Mouse (Mus musculus) lung, postnatal 25 days (tissue): ENCODE measurements around the gene Gm20388.
"Not testable (repeated sequence)": the region's sequence is repeated elsewhere in the genome, so short reads cannot be mapped to it uniquely, and the experiment has no call there.

Source experiments
- DNase-seq: peaks from one replicate; pipeline ENCODE4 v3.0.0; 2022; ENCODE audit warnings: low spot score

The Gm20388 gene

GRCm38 (mm10) chr8:120795944-120796635 lies 885.4 kb downstream of the Gm20388 start:
- DNase-seq, result peak; percentile 79

DNA sequence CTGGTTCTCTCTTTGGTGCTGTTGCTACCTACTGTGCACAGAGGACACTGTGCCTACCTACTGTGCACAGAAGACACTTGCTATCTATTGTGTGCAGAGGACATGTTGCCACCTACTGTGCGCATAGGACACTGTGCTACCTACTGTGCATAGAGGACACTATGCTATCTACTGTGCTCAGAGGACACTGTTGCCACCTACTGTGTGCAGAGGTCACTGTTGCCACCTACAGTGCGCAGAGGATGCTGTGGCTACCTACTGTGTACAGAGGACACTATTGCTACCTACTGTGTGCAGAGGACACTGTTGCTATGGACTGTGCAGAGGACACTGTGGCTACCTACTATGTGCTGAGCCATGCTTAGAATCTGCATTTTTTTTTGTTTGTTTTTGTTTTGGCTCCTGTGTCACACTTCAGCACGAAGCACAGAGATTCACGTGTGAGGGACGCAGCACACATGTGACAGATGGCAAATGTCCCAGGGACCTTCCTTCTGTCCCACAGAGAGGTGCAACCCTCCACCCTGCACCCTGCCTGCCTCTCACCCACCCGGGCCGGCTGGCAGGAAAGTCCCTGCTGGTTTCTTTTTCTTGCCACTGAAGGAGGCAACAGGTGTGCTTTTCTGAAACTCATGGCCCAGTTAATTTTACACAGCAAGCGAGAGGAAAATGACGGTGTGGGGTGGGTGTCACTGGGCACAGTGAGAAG lies 886.5 kb downstream of the Gm20388 start:
- no peak for DNase-seq

DNA sequence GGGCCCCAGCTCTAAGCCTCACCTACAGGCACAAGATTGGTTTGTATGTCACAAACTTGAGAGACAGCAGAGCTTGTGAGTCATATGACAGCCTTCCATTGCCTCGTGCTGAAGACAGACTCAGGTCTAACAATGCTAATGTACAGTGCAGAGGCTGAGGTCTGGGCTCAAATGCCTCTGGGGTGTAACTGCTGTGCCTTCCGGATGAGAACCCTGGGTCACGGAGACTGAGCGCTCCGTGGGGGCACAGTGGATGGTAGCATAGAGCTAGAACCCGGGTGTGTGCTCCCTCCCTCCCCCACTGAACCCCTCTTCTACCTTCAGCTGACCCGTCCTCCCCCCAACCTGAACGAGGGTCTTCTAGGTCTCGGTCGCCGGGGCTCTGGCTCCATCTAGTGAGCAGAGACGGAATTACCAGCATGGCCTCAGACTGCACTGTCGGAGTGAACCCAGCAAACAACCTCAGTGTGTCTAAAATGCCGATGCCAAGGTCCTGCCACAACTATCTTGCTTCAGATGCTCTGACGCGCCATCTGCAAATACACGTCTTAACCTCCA lies 889.7 kb downstream of the Gm20388 start:
- peak; percentile 44 for DNase-seq

- DNase-seq, result not testable (repeated sequence)
Observed at GRCm38 (mm10) chr8:120803661-120804375, 893.2 kb downstream of the Gm20388 start.

DNA sequence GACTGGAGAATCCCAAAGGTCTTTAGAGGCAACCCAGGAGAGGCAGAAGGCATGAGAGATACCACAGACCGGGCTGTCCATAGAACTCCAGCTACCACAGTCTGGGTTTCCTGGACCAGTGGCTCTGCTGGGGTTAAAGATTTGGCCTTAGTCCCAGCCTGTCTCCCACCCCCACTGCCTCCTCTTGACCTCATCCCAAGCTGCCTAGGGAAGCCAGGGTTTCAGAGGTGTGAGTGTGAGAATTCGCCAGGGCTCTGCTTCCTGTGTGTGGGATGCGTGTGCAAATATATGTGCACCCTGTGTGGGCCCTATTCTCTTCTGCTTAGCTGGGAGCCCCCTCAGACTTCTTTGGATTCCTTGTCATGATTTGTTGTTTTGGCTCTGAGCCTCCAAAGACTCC lies 894.1 kb downstream of the Gm20388 start:
- DNase-seq, result no peak

DNA sequence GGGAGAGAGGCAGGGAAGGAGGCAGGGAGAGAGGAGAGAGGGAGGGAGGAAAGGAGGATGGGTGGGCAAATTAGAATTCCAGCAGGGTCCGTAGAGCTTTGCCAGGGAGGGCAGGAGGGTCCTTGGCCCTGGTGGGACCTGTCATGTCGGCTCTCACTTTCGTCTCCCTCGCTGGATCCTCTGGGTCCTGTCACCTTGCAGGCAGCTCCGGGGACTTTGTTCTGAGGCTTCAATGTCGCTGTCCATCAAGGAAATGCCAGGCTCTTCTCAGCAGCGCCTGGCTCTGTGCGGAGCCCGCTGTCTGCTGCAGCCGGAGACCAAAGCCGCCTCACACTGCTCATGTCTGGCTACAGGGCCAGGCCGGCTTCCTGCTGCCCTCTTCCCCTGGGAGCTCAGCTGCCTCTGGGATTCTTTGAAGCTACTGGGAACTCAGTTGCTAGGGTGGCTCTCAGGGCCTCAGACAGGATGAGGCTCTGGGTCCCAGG lies 896.2 kb downstream of the Gm20388 start:
- DNase-seq, result no peak

DNA sequence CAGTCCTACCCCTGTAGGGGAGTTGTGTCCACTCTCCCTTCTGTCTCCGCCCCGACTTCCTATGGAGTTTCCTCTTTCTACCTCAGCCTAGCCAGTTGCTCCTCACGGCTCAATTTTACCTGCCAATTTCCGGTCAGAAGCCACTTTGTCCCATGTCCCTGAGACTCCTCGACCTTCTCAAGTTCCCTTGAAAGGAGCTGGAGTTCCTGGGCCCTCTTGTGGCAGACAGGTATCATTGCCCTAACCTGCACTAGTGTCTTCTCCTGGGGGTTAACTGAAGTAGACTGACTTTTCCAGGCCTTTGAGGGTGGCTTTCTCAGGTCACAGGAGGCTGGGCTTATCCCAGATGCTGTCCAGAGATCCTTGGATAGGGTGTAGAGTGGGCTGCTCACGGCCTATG lies 897.1 kb downstream of the Gm20388 start:
- DNase-seq, result no peak

- DNase-seq, result no peak
Observed at GRCm38 (mm10) chr8:120809050-120809449, 898.4 kb downstream of the Gm20388 start.

DNA sequence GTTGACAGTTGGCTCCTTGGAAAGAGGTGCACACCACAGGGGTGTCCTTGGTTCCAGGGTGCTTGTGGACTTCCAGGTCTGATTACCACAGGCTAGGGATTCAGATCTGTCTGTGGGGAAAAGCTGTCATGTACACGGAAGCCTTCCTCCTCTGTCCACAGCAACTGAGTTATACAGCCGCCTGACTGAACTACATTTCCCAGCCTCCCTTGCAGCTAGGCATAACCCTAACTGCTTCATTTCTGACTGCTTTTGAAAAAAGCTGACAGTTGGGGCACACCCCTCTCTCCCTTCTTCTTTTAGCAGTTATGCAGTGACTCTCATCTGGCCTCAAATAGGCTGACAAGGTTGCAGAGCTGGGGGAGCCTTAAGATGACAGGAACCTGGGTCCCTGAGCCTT lies 901.3 kb downstream of the Gm20388 start:
- no peak for DNase-seq

DNA sequence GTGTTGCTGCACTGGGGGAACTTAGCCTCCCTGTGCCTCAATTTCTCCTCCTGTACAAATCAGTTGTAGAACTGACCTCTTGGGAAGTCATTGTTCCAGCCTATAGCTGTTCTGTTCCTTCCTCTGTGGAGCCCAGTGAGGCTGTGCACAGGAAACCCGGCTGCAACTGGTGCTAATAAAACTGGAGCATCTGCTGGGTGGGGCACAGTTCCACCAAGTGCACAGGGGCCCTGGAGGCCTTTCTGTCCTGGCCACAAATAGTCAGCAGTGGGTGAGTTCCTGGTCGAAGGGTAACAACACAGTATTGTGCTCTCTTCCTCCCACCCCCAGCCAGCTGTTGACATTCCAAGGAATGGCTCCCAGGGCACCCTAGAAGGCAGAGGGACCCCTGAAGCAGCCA lies 902.4 kb downstream of the Gm20388 start:
- no peak for DNase-seq

GRCm38 (mm10) chr8:120813839-120814238 lies 903.2 kb downstream of the Gm20388 start:
- no peak for DNase-seq

DNA sequence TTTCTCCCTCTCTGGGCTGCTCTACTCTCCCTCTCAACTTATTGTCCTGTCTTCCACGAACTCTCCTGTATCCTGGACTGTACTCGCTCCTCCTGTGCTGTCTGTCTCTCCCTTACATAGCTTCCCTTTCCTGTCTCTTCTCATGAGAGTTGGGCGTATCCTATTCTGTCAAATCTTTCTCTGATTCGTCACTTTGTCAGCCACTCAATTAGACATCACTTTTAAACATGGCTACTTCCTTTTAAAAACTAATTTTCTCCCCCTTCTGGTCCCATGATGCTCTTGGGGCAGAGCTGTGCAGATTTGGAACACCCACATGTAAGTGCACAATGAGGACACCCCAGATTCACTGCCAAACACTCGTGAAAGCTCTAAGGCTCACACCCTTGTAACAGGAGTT lies 905.7 kb downstream of the Gm20388 start:
- no peak for DNase-seq

DNA sequence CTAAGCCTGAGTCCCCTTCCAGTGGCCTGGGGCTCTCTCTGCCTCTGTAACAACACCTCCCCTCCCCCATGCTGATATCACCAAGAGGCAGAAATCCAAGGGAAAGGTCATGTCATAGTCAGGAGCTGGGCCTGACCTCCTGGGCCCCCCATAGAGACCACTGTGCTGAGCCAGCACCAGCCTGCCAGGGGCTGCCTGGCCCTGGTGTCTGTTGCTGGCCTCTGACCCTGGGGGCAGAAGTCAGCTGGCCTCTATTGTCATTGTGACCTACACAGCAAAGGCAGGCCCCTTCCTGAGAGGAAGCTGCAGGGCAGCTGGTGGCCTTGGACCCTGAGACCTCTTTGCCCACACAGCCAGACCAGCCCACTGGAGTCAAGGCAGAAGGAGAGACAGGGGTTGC lies 909.3 kb downstream of the Gm20388 start:
- no peak for DNase-seq

DNA sequence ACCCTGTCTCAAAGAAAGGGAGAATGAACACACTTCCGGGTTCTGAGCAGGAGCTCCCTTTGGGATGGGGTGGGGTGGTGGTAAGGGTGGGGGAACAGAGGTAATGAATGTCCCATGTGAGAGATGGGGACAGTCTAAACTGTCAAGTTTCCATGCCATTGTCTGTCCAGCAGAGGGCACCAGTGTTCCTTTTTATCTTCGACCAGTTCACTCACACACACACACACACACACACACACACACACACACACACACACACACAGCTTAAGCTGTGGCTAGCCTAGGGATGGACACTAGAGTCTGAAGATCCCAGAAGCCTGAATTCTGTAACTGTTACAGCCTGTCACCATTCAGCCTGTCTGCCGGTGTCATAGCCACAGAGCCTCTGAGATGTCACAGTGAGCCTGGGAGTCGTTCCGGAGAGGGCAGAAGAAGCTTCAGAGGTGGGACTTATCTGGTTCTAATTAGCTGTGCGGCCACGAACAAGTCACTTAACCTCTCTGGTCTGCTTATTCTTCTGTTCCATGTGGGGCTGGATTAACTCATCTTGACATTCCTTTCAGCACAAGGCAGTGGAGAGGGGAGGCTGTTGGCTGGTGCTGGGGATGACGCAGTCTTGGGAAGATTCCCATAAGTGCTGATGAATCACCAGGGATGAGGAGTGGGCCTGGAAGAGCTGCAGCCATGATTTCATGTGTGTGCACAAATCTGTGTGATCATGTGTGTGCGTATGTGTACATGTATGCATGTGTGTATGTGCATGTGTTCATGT lies 910.9 kb downstream of the Gm20388 start:
- peak; percentile 64 for DNase-seq

DNA sequence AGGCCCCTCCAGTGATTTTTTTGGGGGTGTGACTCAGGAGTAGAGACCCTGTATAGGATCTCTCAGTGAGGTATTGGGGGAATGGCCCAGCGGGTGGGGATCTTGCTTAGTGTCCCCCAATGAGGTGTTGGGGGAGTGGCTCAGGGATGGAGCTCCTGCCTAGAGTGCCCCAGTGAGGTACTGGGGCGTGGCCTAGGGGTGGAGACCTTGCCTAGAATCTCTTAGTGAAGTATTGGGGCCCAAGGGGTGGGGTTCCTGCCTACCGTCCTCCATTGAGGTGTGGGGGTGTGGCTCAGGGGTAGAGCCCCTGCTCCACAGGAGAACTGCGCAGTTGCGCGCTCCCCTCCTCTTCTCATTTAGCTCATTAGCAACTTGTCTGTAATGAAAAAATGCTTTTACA lies 912.7 kb downstream of the Gm20388 start:
- no peak for DNase-seq

GRCm38 (mm10) chr8:120823887-120824286 lies 913.2 kb downstream of the Gm20388 start:
- DNase-seq, result no peak

DNA sequence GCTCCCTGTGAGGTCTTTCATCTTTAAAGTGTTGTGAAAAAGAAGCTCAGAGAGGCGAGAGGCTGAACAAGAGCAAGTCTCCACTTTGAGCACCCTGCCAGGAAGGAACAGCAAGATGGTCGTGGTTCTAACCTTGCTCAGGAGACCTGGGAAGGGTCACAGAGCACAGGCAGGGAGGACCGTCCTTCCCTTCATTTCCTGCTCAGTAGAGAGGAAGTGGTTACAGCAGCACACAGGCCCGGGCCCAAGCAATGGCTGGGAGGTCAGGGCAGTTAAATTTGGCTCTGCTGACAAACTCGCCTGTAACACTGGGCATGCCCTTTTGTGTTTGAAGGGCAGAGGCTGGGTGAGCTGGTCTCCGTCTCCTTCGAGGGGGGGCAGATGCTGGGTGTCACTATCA lies 914.0 kb downstream of the Gm20388 start:
- DNase-seq, result no peak

DNA sequence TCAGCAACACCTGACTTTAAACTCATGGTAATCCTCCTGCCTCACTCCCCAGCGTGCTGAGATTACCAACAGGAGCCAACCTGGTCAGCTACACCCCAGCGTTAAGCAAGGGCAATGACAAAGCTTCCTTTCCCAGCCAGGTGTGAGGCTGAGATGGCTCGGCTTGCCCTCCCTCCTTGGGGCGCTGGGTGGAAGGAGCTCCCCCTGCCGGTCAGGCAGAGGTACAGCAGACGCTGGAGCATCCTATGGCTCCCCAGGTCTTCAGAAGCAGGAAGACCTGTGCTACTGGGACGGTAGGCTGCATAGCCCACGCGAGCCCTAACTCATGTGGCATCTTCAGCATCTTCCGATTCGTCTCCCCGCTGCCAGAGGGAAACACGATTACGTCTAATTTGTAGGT lies 917.6 kb downstream of the Gm20388 start:
- peak; percentile 49 for DNase-seq

DNA sequence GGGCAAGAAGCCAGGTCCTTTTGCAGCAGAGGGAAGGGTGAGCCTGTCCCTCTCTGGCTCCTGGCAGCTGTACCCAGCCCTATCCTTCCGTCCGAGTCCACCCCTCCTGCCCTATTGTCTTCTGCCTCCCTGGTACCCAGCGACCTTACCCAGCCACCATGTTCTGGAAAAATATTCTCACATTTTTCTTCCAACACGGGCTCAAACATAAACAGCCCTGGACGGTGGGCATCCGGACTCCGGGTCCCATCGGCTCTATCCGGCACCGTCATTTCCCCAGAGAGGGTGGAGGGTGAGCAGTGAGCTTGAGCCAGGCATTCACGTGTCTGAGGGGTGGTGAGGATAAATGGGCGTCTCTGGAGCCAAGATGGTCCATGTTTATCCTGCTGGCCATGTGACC lies 920.0 kb downstream of the Gm20388 start:
- DNase-seq, result peak; percentile 93

GRCm38 (mm10) chr8:120832022-120832421 lies 921.4 kb downstream of the Gm20388 start:
- peak; percentile 68 for DNase-seq

DNA sequence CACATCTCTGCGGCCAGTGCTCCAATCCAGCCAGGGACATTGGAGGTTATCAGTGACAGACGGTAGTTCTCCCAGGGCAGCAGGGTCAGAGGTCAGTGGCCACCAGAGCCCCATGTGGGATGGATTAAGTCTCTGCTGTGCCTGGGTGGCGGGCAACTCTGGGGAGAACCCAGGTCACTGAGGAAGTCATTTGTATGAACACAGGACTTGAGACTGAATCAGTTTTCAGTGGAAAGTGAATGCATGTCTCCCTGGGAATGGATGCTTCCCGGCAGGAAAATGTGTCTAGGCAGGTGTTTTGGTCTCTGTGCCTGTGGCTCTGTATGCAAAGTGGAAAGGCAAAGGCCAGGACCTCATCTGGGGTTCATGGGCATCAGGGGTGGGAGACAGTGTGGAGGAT lies 922.6 kb downstream of the Gm20388 start:
- no peak for DNase-seq

GRCm38 (mm10) chr8:120839031-120839430 lies 928.4 kb downstream of the Gm20388 start:
- DNase-seq, result no peak
